Mouse (Mus musculus): ENCODE data around the gene Zfp746. TPM values are rescaled to one million over a fixed set of nuclear protein-coding genes. Genes with fewer than 3 reads are reported as not detected.

Gene Zfp746
- 4.7 TPM for polyA plus RNA-seq (2015; fragmentation: Illumina TruSeq; extraction: RNeasy Lipid Tissue Mini Kit (QIAGEN cat#74804); ENCODE audit: insufficient read depth, low read depth, low replicate concordance)

DNA sequence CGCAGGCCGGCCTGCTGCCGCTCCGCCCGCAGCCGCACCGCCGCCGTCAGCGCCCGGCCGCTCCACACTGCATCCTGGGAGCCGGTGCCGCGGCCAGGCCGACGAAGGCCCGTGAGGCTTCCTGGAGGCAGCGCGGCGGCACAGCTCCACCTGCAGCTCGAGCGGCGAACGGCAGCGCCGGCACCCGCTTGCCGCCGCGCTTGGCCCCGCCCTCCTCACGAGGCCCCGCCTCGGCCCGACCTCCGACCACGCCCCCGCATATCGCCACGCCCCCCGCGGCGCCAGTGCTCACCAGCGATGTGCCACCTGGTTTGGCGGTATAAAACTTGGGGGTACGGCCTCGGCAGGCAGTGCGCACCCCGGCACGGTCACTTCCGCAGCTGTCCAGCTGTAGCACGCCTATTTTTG is at the start of gene Zfp746:
Gene Zfp746, minus strand, starts transcription at position 123 of the 408 bp plus-strand sequence.

DNA sequence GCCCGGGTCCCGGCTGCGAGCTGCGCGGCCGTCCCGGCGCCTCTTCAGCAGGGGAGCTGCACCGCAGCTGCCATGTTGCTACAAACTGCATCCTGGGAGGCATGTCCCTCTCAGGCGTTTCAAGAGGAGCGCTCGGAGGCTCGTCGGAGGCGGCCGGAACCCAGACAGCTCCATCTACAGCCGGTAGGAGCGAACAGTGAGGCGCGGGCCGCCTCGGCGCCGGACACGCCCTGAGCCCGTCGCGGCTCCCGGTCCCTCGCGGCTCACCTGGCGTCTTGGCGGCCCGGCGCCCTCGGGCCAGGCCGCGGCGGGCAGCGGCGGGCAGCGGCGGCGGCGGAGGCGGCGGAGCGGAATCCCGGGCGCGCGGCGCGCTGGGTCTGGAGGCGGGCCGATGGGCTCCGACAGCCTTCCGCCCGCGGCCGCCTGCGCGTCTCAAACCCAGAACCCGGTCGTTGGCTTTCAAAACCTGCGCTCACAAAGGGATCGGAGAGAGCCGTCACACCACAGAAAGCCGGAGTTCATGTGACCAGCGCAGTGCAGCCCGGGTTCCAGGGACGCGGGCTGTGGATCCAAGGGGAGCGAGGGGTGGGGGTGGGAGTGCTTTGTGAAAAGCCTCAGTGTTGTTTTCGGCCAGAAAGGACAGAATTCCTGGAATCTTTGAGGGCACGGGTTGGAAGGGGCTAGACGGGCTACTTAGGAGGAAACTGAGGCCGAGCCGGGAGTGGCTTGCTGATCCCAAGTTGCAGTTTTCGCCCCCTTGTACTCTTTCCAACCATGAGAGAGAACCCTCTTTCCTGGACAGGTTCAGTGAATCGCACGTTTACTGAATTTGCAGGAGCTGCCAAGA is 37.7 kb downstream of the Zfp746 start, which contains the start of gene Zfp777:
Gene Zfp777, minus strand, starts transcription at position 486 of the 847 bp plus-strand sequence.

Other genes starting within 250 kb of the Zfp746 start
- gene Zfp282, start 209.4 kb downstream of the Zfp746 start, polyA plus RNA-seq (2015; fragmentation: Illumina TruSeq; extraction: RNeasy Lipid Tissue Mini Kit (QIAGEN cat#74804); ENCODE audit: insufficient read depth, low read depth, low replicate concordance): 2.5 TPM
- 2.7 TPM for gene Zfp212, start 166.1 kb downstream of the Zfp746 start, polyA plus RNA-seq (2015; fragmentation: Illumina TruSeq; extraction: RNeasy Lipid Tissue Mini Kit (QIAGEN cat#74804); ENCODE audit: insufficient read depth, low read depth, low replicate concordance)
- 2.8 TPM for gene Zfp956, start 133.2 kb downstream of the Zfp746 start, polyA plus RNA-seq (2015; fragmentation: Illumina TruSeq; extraction: RNeasy Lipid Tissue Mini Kit (QIAGEN cat#74804); ENCODE audit: insufficient read depth, low read depth, low replicate concordance)
- 4.9 TPM for gene Zfp777, start 37.7 kb downstream of the Zfp746 start, polyA plus RNA-seq (2015; fragmentation: Illumina TruSeq; extraction: RNeasy Lipid Tissue Mini Kit (QIAGEN cat#74804); ENCODE audit: insufficient read depth, low read depth, low replicate concordance)